Mouse (Mus musculus) stomach, embryonic 16.5 days (tissue): ENCODE measurements around the gene Poc1b. TPM values are rescaled to one million over a fixed set of nuclear protein-coding genes. Genes with fewer than 3 reads are reported as not detected.
"Not testable (repeated sequence)": the region's sequence is repeated elsewhere in the genome, so short reads cannot be mapped to it uniquely, and the experiment has no call there.

Experiments
- ATAC-seq: fragments of 200-750 bp; cut with Nextera tagmentation; 2 replicates; pipeline ENCODE4 v1.8.0; 2017; ENCODE audit warnings: moderate number of reproducible peaks, moderate TSS enrichment; ENCODE audit not compliant: insufficient read depth, low FRiP score
- H3K27ac ChIP-seq: fragments of 300-500 bp; sonication (generic); 2 replicates; pipeline ENCODE4 v1.5.1; 2014; ENCODE audit warnings: low read length
- H3K27me3 ChIP-seq: fragments of 300-500 bp; sonication (generic); 2 replicates; pipeline ENCODE4 v1.6.1; 2014; ENCODE audit warnings: low read length, control low read depth, mixed read lengths; ENCODE audit not compliant: control insufficient read depth, insufficient read depth
- H3K36me3 ChIP-seq: fragments of 300-500 bp; sonication (generic); 2 replicates; pipeline ENCODE4 v1.6.1; 2014; ENCODE audit warnings: low read length; ENCODE audit not compliant: control insufficient read depth, insufficient read depth
- H3K4me1 ChIP-seq: fragments of 300-500 bp; sonication (generic); 2 replicates; pipeline ENCODE4 v1.6.1; 2014; ENCODE audit warnings: low read length, control low read depth, mixed read lengths; ENCODE audit not compliant: control insufficient read depth, insufficient read depth
- H3K4me2 ChIP-seq: fragments of 300-500 bp; sonication (generic); 2 replicates; pipeline ENCODE4 v1.6.1; 2014; ENCODE audit warnings: low read depth, low read length, mixed read lengths
- H3K4me3 ChIP-seq: fragments of 300-500 bp; sonication (generic); replicated peaks from 2 replicates; pipeline ENCODE4 v1.5.1; 2014; ENCODE audit warnings: mild to moderate bottlenecking, low read length
- H3K9ac ChIP-seq: fragments of 300-500 bp; sonication (generic); 2 replicates; pipeline ENCODE4 v1.6.1; 2014; ENCODE audit warnings: low read length
- H3K9me3 ChIP-seq: fragments of 300-500 bp; sonication (generic); replicated peaks from 2 replicates; pipeline ENCODE4 v1.6.1; 2016; ENCODE audit warnings: low read length, control low read depth; ENCODE audit not compliant: control insufficient read depth
- WGBS: fragments of 180-500 bp; shearing (Covaris S2); extraction: QIAGEN DNeasy Blood & Tissue Kit; methylation state at CpG from one replicate; pipeline ENCODE4 v1.1.7; 2014; 5-methylcytosine and 5-hydroxymethylcytosine counted together
- polyA plus RNA-seq: library from polyadenylated mRNA; unstranded; fragments of >200 nt; fragmentation: Nextera tagmentation; extraction: Ambion mirVana; gene quantifications from 2 replicates; pipeline ENCODE4 v1.2.1, GENCODE M21; 2015

Gene Poc1b
- polyA plus RNA-seq, 1 experiment from 2014 or later: 16.1 TPM

GRCm38 (mm10) chr10:99211503-99212265 lies 104.8 kb downstream of the Poc1b start:
- WGBS: 80% methylated on average over 9 of the region's 9 CpGs
- Histone ChIP-seq H3K4me3 (no peak overlapping the region), H3K9me3 (no peaks in the 10 kb centered on the region), H3K4me1 (no peaks in the 10 kb centered on the region), H3K27ac (no peak overlapping the region), H3K9ac (no peak overlapping the region), H3K36me3 (no peaks in the 10 kb centered on the region), H3K4me2 (no peak overlapping the region), H3K27me3 (no peaks in the 10 kb centered on the region)
- no peak for ATAC-seq

- no peaks in the 10 kb centered on the region for H3K27me3 ChIP-seq
- WGBS: 79% methylated on average over 15 of the region's 15 CpGs
- H3K27ac ChIP-seq: no peak overlapping the region
- no peak overlapping the region for H3K4me2 ChIP-seq
- no peak overlapping the region for H3K4me3 ChIP-seq
- H3K9ac ChIP-seq: no peak overlapping the region
- H3K9me3 ChIP-seq: no peaks in the 10 kb centered on the region
- H3K4me1 ChIP-seq: no peaks in the 10 kb centered on the region
- no peaks in the 10 kb centered on the region for H3K36me3 ChIP-seq
- ATAC-seq: no peak
These were observed 107.8 kb downstream of the Poc1b start for GRCm38 (mm10) chr10:99214421-99215299.

GRCm38 (mm10) chr10:99216570-99216969 lies 109.7 kb downstream of the Poc1b start:
- not testable (repeated sequence) for H3K36me3 ChIP-seq

GRCm38 (mm10) chr10:99221540-99221939 lies 114.7 kb downstream of the Poc1b start:
- 91% methylated on average over 8 of the region's 8 CpGs for WGBS
- H3K27me3 ChIP-seq: no peaks in the 10 kb centered on the region

More at GRCm38 (mm10) chr10:99216570-99216969, 109.7 kb downstream of the Poc1b start:
- H3K9me3 ChIP-seq, H3K4me2 ChIP-seq, H3K4me1 ChIP-seq, H3K4me3 ChIP-seq, H3K27me3 ChIP-seq, ATAC-seq, H3K27ac ChIP-seq, H3K9ac ChIP-seq: not testable (repeated sequence)
- 90% methylated on average over 15 of the region's 15 CpGs for WGBS

GRCm38 (mm10) chr10:99222726-99223125 lies 115.9 kb downstream of the Poc1b start:
- H3K27ac ChIP-seq: peak overlapping the region; percentile 66; the same call in 1 of the 2 replicates
- no peak overlapping the region for H3K4me3 ChIP-seq
- H3K9me3 ChIP-seq: no peaks in the 10 kb centered on the region
- 60% methylated on average over 5 of the region's 5 CpGs for WGBS
- 0 out of 2 replicates have a peak overlapping the region, but pooled peaks have one; percentile 7 for H3K9ac ChIP-seq
- H3K27me3 ChIP-seq: no peaks in the 10 kb centered on the region
- H3K36me3 ChIP-seq: no peaks in the 10 kb centered on the region
- H3K4me2 ChIP-seq: no peak overlapping the region
- H3K4me1 ChIP-seq: no peaks in the 10 kb centered on the region
- no peak for ATAC-seq

More at GRCm38 (mm10) chr10:99221540-99221939, 114.7 kb downstream of the Poc1b start:
- Histone ChIP-seq H3K9me3 (no peaks in the 10 kb centered on the region), H3K4me3 (no peak overlapping the region), H3K4me1 (no peaks in the 10 kb centered on the region), H3K36me3 (no peaks in the 10 kb centered on the region), H3K9ac (no peak overlapping the region), H3K4me2 (no peak overlapping the region), H3K27ac (no peak overlapping the region)
- ATAC-seq: no peak

- H3K4me3 ChIP-seq: no peak overlapping the region
- peaks cover 8% of the 10 kb centered on the region for H3K4me1 ChIP-seq
- no peak overlapping the region for H3K4me2 ChIP-seq
- no peak overlapping the region for H3K9ac ChIP-seq
- WGBS: 41% methylated on average over 3 of the region's 3 CpGs
- no peaks in the 10 kb centered on the region for H3K27me3 ChIP-seq
- H3K36me3 ChIP-seq: no peaks in the 10 kb centered on the region
- no peak for ATAC-seq
- H3K9me3 ChIP-seq: no peaks in the 10 kb centered on the region
- no peak overlapping the region for H3K27ac ChIP-seq
These were observed 117.4 kb downstream of the Poc1b start for GRCm38 (mm10) chr10:99224218-99224617.

GRCm38 (mm10) chr10:99226782-99227181 lies 119.9 kb downstream of the Poc1b start:
- Histone ChIP-seq H3K4me3 (no peak overlapping the region), H3K4me2 (no peak overlapping the region), H3K27me3 (no peaks in the 10 kb centered on the region), H3K36me3 (no peaks in the 10 kb centered on the region), H3K9ac (no peak overlapping the region), H3K27ac (no peak overlapping the region), H3K9me3 (no peaks in the 10 kb centered on the region), H3K4me1 (peaks cover 8% of the 10 kb centered on the region)
- no peak for ATAC-seq
- WGBS: 88% methylated on average over 5 of the region's 5 CpGs

- H3K4me2 ChIP-seq: peak overlapping the region; percentile 10
- H3K4me1 ChIP-seq: peaks cover 8% of the 10 kb centered on the region
- peak; percentile 57; the same call in 1 of the 2 replicates for ATAC-seq
- H3K9me3 ChIP-seq: no peaks in the 10 kb centered on the region
- no peak overlapping the region for H3K9ac ChIP-seq
- peak overlapping the region; percentile 72 for H3K27ac ChIP-seq
- no peaks in the 10 kb centered on the region for H3K36me3 ChIP-seq
- 37% methylated on average over 17 of the region's 17 CpGs for WGBS
- no peaks in the 10 kb centered on the region for H3K27me3 ChIP-seq
- no peak overlapping the region for H3K4me3 ChIP-seq
These were observed 121.4 kb downstream of the Poc1b start for GRCm38 (mm10) chr10:99227968-99228864.
